Mouse (Mus musculus): ENCODE data around the gene Il34.

The Il34 gene

GRCm38 (mm10) chr8:110776335-110776734 is 29.4 kb downstream of the Il34 start:
- DNase-seq (ENCODE audit: low spot score), result no peak

- DNase-seq (ENCODE audit: low spot score), result no peak
Observed at GRCm38 (mm10) chr8:110775721-110776120, 30.0 kb downstream of the Il34 start.

- DNase-seq (ENCODE audit: low spot score), result no peak
Observed at GRCm38 (mm10) chr8:110775316-110775715, 30.4 kb downstream of the Il34 start.

- no peak for DNase-seq (ENCODE audit: low spot score)
Observed at GRCm38 (mm10) chr8:110774725-110775124, 31.0 kb downstream of the Il34 start.

DNA sequence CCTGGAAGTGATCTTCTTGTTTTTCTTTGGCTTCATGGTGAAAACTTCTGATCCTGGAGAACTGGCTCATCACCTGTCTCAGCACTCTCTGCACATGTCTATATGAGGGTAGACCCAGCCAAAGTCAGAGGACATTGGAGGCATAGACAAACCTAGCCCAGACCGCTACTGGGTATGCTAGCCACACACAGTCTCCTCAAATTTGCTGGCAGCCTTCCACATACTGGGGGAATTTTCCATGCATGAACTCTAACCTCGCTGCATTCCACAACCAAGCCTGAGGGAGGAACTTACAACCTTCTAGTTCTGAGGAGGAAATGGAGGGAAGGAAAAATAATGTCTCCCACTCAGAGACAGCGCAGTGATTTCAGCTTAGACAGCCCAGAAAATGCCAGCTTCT is 31.7 kb downstream of the Il34 start:
- no peak for DNase-seq (ENCODE audit: low spot score)

- no peak for DNase-seq (ENCODE audit: low spot score)
Observed at GRCm38 (mm10) chr8:110772452-110772851, 33.3 kb downstream of the Il34 start.

- no peak for DNase-seq (ENCODE audit: low spot score)
Observed at GRCm38 (mm10) chr8:110767261-110767660, 38.5 kb downstream of the Il34 start.

DNA sequence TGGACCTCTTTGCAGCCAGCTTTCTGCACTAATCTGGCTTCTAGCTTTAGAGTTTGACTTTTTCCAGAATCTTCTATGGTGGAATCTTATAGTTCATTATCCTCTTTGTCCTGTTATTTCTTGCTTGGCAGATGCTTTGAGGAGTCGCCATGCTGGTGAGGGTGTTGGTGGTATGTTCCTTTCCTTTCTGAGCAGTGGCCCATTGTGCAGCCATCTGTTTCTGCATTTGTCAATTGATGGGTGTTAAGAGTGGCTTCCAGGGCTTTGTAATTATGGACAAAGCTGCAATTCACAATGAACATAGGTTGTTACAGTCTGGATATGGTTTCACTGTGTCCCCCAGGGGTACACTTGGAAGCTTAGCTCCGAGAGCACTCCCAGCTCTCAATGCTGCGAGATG is 41.1 kb downstream of the Il34 start:
- no peak for DNase-seq (ENCODE audit: low spot score)

DNA sequence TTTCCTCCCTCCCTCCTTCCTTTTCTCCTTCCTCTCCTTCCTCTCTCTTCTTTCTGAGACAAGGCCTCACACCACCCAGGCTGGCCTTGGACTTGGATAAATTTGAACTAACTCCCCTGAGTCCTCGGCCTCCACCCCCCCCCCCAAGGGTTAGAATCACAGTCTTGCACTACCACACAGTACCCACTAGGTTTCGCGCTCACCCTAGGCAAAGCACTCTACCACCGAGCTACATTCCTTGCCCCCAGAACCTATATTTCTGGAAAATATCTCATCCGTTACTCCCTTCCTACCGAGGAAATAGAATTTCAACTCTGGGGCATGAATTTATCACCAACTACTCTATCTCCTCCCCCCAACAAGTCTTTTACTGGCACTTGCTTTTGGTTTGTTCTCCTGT is 43.7 kb downstream of the Il34 start:
- DNase-seq (ENCODE audit: low spot score), result no peak

- no peak for DNase-seq (ENCODE audit: low spot score)
Observed at GRCm38 (mm10) chr8:110761185-110761584, 44.5 kb downstream of the Il34 start.

DNA sequence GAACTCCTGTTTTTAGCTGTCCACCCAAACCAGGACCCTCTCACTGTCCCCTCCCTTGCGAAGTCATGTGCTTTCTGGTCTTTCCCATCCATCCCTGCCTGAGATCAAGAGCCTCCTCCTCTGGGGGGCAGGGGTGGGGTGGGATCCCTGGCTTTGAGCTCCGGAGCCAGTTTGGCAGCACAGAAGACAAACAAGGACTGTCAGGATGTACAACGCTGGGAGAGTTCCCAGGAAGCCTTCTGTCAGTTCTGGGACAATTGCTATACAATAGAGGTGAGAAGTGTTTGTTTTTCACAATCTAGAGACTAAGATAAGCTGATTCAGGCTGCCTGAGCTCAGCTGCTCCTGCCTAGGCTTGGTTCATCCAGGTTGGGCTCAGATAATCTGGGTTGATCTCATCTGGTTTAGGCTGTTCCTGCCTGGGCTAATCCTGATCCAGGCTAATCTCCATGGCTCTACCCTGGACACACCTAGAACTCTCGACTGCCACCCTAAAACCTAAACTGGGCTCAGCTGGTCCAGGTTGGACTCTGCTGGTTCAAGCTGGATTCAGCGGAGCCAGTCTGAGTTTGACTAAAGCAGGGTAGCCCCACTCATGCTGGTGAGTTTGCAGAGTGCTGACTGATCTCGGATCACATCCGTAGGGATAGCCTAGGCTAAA is 45.3 kb downstream of the Il34 start:
- DNase-seq (ENCODE audit: low spot score), result no peak

DNA sequence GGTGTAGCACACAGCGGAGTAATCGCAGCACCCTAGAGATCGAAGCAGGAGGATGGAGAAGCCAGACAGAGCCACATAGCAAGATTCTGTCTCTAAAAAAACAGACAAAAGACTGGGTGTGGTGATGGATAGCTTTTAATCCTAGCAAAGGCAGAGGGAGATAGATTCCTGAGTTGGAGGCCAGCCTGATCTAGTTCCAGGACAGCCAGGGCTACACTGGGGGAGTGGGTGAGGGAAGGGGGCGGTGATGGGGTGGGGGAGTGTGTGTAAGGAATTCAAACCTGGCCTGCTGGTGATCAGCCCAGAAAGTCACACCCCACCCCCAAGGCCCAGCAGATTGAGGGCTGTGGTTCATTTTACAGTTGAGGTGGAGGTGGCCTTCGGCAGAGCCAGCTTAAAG is 49.5 kb downstream of the Il34 start:
- no peak for DNase-seq (ENCODE audit: low spot score)

- no peak for DNase-seq (ENCODE audit: low spot score)
Observed at GRCm38 (mm10) chr8:110755511-110756170, 50.1 kb downstream of the Il34 start.

DNA sequence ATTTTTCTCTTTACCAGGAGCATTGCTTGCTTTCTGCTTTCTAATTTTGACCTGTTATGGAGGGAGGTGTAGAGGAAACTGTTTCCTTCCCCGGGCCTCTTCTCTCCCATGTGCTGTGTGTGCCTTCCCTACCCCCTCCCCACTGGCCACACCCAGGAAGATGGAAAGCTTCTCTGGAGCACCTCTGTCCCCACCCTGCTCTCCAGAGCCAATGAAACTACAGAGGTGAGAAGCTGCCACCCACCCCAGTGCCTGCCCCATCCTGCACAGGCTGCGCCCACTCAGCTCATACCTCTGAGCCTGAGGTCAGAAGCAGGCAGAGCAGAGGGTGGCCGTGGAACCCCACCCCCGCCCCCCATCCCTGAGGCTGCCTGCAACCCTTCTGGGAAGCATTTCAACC is 51.0 kb downstream of the Il34 start:
- DNase-seq (ENCODE audit: low spot score), result no peak

DNA sequence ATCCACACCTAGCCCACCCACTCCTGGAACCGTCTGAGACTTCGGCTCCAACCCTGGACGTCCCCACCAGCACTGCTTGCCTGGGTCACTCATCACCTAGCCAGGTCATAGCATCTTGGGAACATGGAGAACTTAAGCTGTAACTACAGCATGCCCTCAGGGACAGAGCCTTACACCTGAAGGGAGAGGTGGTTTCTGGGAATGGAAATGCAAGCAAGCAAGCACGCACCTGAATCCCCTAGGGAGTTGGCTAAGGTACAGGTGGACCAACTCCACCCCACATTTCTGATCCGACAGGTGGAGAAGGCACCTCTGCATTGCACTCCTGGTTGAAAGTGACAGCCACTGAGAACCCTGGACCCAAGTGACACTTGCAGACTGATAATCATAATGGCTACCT is 54.2 kb downstream of the Il34 start:
- DNase-seq (ENCODE audit: low spot score), result no peak

DNA sequence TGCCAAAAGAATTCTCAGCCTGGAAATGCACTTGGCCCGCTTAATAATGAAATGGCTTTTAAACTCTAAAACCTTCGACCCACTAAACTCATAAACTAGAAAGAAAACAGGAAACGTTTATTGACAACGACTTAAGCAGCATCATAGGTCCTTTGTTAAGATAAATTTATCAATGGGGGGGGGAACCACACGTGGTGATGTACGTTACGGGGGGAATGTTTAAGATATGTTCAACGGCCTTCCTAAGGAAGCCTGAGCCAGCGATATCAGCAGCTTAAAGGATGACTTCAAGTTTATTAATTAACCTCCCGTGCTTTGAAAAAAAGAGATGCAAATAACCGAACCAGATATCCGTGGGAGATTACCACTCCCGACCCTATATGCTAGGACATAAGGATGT is 55.5 kb downstream of the Il34 start:
- no peak for DNase-seq (ENCODE audit: low spot score)

DNA sequence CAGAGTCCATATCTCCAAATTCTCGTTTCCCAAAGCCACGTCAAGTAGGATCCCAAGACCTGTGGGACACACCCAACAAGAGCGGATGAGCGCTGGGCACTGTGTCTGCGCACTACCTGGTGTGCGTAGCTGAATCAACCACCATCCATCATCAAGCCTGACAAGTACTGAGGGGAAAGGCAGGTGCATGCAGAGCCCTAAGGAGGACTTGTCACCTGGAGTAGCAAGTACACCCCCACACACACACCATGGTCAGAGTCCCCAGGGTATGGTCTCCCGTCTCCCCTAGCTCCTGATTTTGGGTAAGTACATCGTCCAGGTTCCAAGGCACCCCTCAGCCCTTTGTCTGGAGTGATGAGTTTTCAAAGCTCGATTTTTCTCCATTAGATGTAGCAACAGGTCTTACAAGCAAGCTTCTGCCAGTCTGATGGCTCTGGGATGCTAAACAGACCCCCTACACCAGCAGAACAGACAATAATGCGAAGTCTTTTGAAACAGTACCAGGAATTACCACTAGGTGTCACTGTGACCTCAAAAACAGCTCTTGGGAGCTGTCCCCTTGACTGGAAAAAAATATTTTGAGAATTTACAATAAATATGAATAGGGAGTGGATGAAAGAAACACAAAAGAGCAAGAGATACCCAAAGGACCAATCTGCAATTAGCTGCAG is 56.1 kb downstream of the Il34 start:
- DNase-seq (ENCODE audit: low spot score), result no peak

GRCm38 (mm10) chr8:110746661-110747060 is 59.1 kb downstream of the Il34 start:
- DNase-seq (ENCODE audit: low spot score), result no peak

DNA sequence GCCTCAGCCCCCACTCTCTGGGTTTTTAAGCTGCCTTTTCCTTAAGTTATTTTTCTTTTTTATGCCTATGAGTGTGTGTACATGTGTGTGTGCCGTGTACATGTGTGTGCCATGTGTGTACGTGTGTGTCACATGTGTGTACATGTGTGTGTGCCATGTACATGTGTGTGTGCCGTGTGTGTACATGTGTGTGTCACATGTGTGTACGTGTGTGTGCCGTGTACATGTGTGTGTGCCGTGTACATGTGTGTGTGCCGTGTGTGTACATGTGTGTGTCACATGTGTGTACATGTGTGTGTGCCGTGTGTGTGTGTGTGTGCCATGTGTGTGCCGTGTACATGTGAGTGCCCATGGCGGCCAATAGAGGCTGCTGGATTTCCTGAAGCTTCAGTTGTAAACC is 60.6 kb downstream of the Il34 start:
- DNase-seq (ENCODE audit: low spot score), result no peak

- DNase-seq (ENCODE audit: low spot score), result no peak
Observed at GRCm38 (mm10) chr8:110742452-110742818, 63.3 kb downstream of the Il34 start.

DNA sequence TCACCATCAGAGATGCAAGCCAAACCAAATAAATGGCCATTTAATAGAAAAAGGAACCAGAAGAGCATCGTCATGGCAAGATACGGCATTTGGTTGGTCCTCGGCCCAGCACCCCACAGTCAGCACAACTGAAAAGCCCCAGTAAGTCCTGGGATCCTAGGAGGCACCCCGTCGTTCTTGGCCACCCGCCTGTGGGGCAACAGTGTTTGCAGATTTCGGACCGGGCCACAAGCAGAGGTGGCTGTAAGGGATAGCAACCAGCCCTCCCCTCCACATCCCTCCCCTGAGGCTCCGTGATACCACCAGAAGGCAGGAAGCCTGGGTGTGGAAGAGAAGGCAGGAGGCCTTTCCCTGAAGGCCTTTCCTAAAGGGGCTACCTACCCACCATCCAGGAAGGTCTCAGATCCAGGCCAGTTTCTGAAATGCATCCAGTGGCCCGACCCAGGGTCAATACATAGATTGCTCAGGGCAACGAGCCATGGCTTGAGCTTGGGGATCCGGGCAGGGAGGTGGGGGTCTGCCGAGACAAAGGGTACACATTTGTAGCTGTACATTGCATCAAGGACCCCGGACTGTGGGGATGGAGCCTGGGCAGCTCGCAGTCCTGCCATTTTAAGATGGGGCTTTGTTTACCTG is 63.8 kb downstream of the Il34 start:
- DNase-seq (ENCODE audit: low spot score), result no peak

DNA sequence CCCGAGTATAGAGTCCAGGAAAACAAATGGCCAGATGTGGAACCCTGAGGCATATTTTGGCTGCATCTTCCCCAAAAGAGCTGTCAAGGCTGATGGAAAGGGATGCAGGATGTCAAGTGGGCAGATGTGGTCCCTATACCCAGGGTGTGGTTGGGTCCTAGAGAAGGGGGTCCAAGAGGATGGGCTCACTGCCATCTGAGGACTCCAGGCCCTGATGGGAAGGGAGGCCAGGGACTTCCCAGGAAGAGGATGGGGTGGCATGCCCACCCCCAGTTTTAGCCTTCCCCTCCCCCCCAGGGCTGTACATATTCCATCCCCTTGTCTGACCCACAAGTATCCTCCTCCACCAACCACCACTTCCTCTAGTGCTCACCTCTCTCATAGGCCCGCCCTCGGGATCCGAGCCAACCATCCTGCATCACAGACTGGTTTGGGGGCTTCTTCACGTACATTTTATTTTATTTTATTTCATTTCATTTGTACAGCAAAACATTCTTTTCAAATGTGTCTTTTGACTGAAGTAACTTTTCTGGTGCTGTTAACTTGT is 65.0 kb downstream of the Il34 start:
- DNase-seq (ENCODE audit: low spot score), result no peak
